Mouse (Mus musculus) midbrain, embryonic 15.5 days (tissue): ENCODE data around the gene Hoxb9. TPM values are rescaled to one million over a fixed set of nuclear protein-coding genes. Genes with fewer than 3 reads are reported as not detected.

ENCODE experiments used
- ATAC-seq: fragments of 200-750 bp; cut with Nextera tagmentation; replicated peaks from 2 replicates; pipeline ENCODE4 v1.8.0; 2017; ENCODE audit warnings: moderate TSS enrichment
- H3K27ac ChIP-seq: fragments of 300-500 bp; sonication (generic); 2 replicates; pipeline ENCODE4 v1.5.1; 2015; ENCODE audit warnings: mild to moderate bottlenecking, inconsistent platforms
- H3K27me3 ChIP-seq: fragments of 300-500 bp; sonication (generic); replicated peaks from 2 replicates; pipeline ENCODE4 v1.6.1; 2015; ENCODE audit warnings: inconsistent platforms
- H3K36me3 ChIP-seq: fragments of 300-500 bp; sonication (generic); replicated peaks from 2 replicates; pipeline ENCODE4 v1.6.1; 2015; ENCODE audit warnings: inconsistent platforms
- H3K4me1 ChIP-seq: fragments of 300-500 bp; sonication (generic); 2 replicates; pipeline ENCODE4 v1.6.1; 2015; ENCODE audit warnings: inconsistent platforms
- H3K4me2 ChIP-seq: fragments of 300-500 bp; sonication (generic); 2 replicates; pipeline ENCODE4 v1.6.1; 2015; ENCODE audit warnings: inconsistent platforms, mild to moderate bottlenecking, moderate library complexity
- H3K4me3 ChIP-seq: fragments of 300-500 bp; sonication (generic); 2 replicates; pipeline ENCODE4 v1.5.1; 2015; ENCODE audit warnings: mild to moderate bottlenecking, inconsistent platforms
- H3K9ac ChIP-seq: fragments of 300-500 bp; sonication (generic); 2 replicates; pipeline ENCODE4 v1.6.1; 2015; ENCODE audit warnings: mild to moderate bottlenecking, inconsistent platforms
- H3K9me3 ChIP-seq: fragments of 300-500 bp; sonication (generic); 2 replicates; pipeline ENCODE4 v1.6.1; 2016; ENCODE audit warnings: inconsistent platforms
- WGBS: fragments of 180-500 bp; shearing (Covaris S2); methylation state at CpG from one replicate; pipeline ENCODE4 v1.1.7; 2015; ENCODE audit warnings: mixed read lengths; 5-methylcytosine and 5-hydroxymethylcytosine counted together
- polyA plus RNA-seq: library from polyadenylated mRNA; unstranded; fragments of >200 nt; fragmentation: Nextera tagmentation; extraction: Ambion mirVana; gene quantifications from 2 replicates; pipeline ENCODE4 v1.2.1, GENCODE M21; 2015

Gene Hoxb9
- polyA plus RNA-seq, 1 experiment from 2014 or later = not detected

GRCm38 (mm10) chr11:96299781-96300180, 28.5 kb downstream of the Hoxb9 start:
- no peak overlapping the region for H3K4me3 ChIP-seq
- H3K27ac ChIP-seq = no peak overlapping the region
- no peak overlapping the region for H3K9ac ChIP-seq
- no peak for ATAC-seq
- peaks cover 97% of the 10 kb centered on the region for H3K27me3 ChIP-seq
- peaks cover 3% of the 10 kb centered on the region for H3K4me1 ChIP-seq
- no peaks in the 10 kb centered on the region for H3K36me3 ChIP-seq
- no peak overlapping the region for H3K4me2 ChIP-seq
- 1% methylated on average over 9 of the region's 9 CpGs for WGBS
- H3K9me3 ChIP-seq = no peaks in the 10 kb centered on the region

- no peak overlapping the region for H3K9ac ChIP-seq
- H3K9me3 ChIP-seq = no peaks in the 10 kb centered on the region
- no peak overlapping the region for H3K4me3 ChIP-seq
- no peaks in the 10 kb centered on the region for H3K36me3 ChIP-seq
- H3K27me3 ChIP-seq = peaks cover 96% of the 10 kb centered on the region
- H3K4me1 ChIP-seq = peaks cover 3% of the 10 kb centered on the region
- WGBS = 2% methylated on average over 35 of the region's 35 CpGs
- no peak overlapping the region for H3K27ac ChIP-seq
- no peak overlapping the region for H3K4me2 ChIP-seq
- no peak for ATAC-seq
Observed at GRCm38 (mm10) chr11:96300354-96301063, 29.3 kb downstream of the Hoxb9 start.

- Histone ChIP-seq H3K27ac (no peak overlapping the region), H3K4me3 (no peak overlapping the region), H3K4me1 (peaks cover 3% of the 10 kb centered on the region), H3K9ac (no peak overlapping the region), H3K27me3 (peaks cover 96% of the 10 kb centered on the region), H3K9me3 (no peaks in the 10 kb centered on the region), H3K4me2 (no peak overlapping the region), H3K36me3 (no peaks in the 10 kb centered on the region)
- ATAC-seq = no peak
- 4% methylated on average over 10 of the region's 10 CpGs for WGBS
Observed at GRCm38 (mm10) chr11:96301064-96301431, 29.8 kb downstream of the Hoxb9 start.

- no peak for ATAC-seq
- no peak overlapping the region for H3K4me3 ChIP-seq
- under 1% methylated on average over 15 of the region's 15 CpGs for WGBS
- H3K36me3 ChIP-seq = no peaks in the 10 kb centered on the region
- no peak overlapping the region for H3K27ac ChIP-seq
- H3K27me3 ChIP-seq = peaks cover 96% of the 10 kb centered on the region
- no peak overlapping the region for H3K9ac ChIP-seq
- no peaks in the 10 kb centered on the region for H3K9me3 ChIP-seq
- H3K4me1 ChIP-seq = peaks cover 3% of the 10 kb centered on the region
- no peak overlapping the region for H3K4me2 ChIP-seq
Observed at GRCm38 (mm10) chr11:96301837-96302236, 30.6 kb downstream of the Hoxb9 start.

GRCm38 (mm10) chr11:96302381-96303150, 31.3 kb downstream of the Hoxb9 start:
- Histone ChIP-seq H3K9me3 (no peaks in the 10 kb centered on the region), H3K27me3 (peaks cover 96% of the 10 kb centered on the region), H3K4me2 (no peak overlapping the region), H3K9ac (no peak overlapping the region), H3K4me3 (no peak overlapping the region), H3K4me1 (peaks cover 3% of the 10 kb centered on the region), H3K36me3 (no peaks in the 10 kb centered on the region), H3K27ac (no peak overlapping the region)
- WGBS = 4% methylated on average over 23 of the region's 23 CpGs
- ATAC-seq = no peak

- under 1% methylated on average over 69 of the region's 69 CpGs for WGBS
- H3K4me1 ChIP-seq = peaks cover 3% of the 10 kb centered on the region
- H3K27ac ChIP-seq = no peak within 1 kb of the TSS
- H3K27me3 ChIP-seq = peaks cover 96% of the 10 kb centered on the region
- no peak within 1 kb of the TSS for H3K4me2 ChIP-seq
- no peaks in the 10 kb centered on the region for H3K9me3 ChIP-seq
- no peak for ATAC-seq
- no peaks in the 10 kb centered on the region for H3K36me3 ChIP-seq
- no peak within 1 kb of the TSS for H3K9ac ChIP-seq
- H3K4me3 ChIP-seq = 0 out of 2 replicates have a peak within 1 kb of the TSS, but pooled peaks have one; percentile 4
Observed at GRCm38 (mm10) chr11:96303151-96304099, 32.2 kb downstream of the Hoxb9 start, which contains the start of gene Hoxb5. TSS of gene Hoxb5 (plus strand) at chr11:96303336.

- H3K4me3 ChIP-seq = no peak overlapping the region
Observed at GRCm38 (mm10) chr11:96304381-96305195, 33.3 kb downstream of the Hoxb9 start.

GRCm38 (mm10) chr11:96305505-96306182, 34.4 kb downstream of the Hoxb9 start:
- Histone ChIP-seq H3K27ac (no peak overlapping the region), H3K9ac (no peak overlapping the region), H3K27me3 (peaks cover 98% of the 10 kb centered on the region), H3K4me2 (no peak overlapping the region), H3K36me3 (no peaks in the 10 kb centered on the region), H3K4me3 (no peak overlapping the region), H3K9me3 (no peaks in the 10 kb centered on the region), H3K4me1 (peaks cover 3% of the 10 kb centered on the region)
- WGBS = 17% methylated on average over 6 of the region's 6 CpGs
- ATAC-seq = no peak

More at GRCm38 (mm10) chr11:96304381-96305195, 33.3 kb downstream of the Hoxb9 start:
- peaks cover 98% of the 10 kb centered on the region for H3K27me3 ChIP-seq
- ATAC-seq = no peak
- no peaks in the 10 kb centered on the region for H3K9me3 ChIP-seq
- H3K9ac ChIP-seq = no peak overlapping the region
- peaks cover 3% of the 10 kb centered on the region for H3K4me1 ChIP-seq
- H3K27ac ChIP-seq = no peak overlapping the region
- H3K4me2 ChIP-seq = no peak overlapping the region
- no peaks in the 10 kb centered on the region for H3K36me3 ChIP-seq
- 2% methylated on average over 38 of the region's 38 CpGs for WGBS

GRCm38 (mm10) chr11:96306183-96306907, 35.1 kb downstream of the Hoxb9 start:
- no peak overlapping the region for H3K9ac ChIP-seq
- peaks cover 99% of the 10 kb centered on the region for H3K27me3 ChIP-seq
- H3K27ac ChIP-seq = no peak overlapping the region
- peaks cover 3% of the 10 kb centered on the region for H3K4me1 ChIP-seq
- H3K4me3 ChIP-seq = no peak overlapping the region
- ATAC-seq = no peak
- H3K9me3 ChIP-seq = no peaks in the 10 kb centered on the region
- 5% methylated on average over 7 of the region's 7 CpGs for WGBS
- no peak overlapping the region for H3K4me2 ChIP-seq
- H3K36me3 ChIP-seq = no peaks in the 10 kb centered on the region

GRCm38 (mm10) chr11:96306908-96307269, 35.6 kb downstream of the Hoxb9 start:
- WGBS = 3% methylated on average over 13 of the region's 13 CpGs
- H3K9me3 ChIP-seq = no peaks in the 10 kb centered on the region
- no peak overlapping the region for H3K27ac ChIP-seq
- peaks cover 99% of the 10 kb centered on the region for H3K27me3 ChIP-seq
- no peak overlapping the region for H3K9ac ChIP-seq
- no peaks in the 10 kb centered on the region for H3K36me3 ChIP-seq
- ATAC-seq = no peak
- H3K4me2 ChIP-seq = no peak overlapping the region
- peaks cover 3% of the 10 kb centered on the region for H3K4me1 ChIP-seq
- H3K4me3 ChIP-seq = no peak overlapping the region
